Mouse (Mus musculus) heart, adult 2 months (tissue): ENCODE results near the gene Zfp367. TPM values are rescaled to one million over a fixed set of nuclear protein-coding genes. Genes with fewer than 3 reads are reported as not detected.
A peak's percentile ranks its signal among the peaks of the same experiment; 100 is the strongest.

Experiments used
- DNase-seq, 2 experiments: peaks; one replicate each; pipeline ENCODE4 v3.0.0; 2021
- H3K27ac ChIP-seq: fragments of 200-600 bp; 2 replicates; pipeline ENCODE4 v1.8.1; 2022
- H3K27me3 ChIP-seq: fragments of 200-500 bp; 2 replicates; pipeline ENCODE4 v1.6.1; 2012; ENCODE audit warnings: mild to moderate bottlenecking, low read length, inconsistent platforms, mixed read lengths; ENCODE audit not compliant: control insufficient read depth, insufficient read depth
- H3K36me3 ChIP-seq: fragments of 200-500 bp; 2 replicates; pipeline ENCODE4 v1.6.1; 2012; ENCODE audit warnings: low read length, inconsistent platforms; ENCODE audit not compliant: control insufficient read depth, insufficient read depth
- H3K4me1 ChIP-seq: fragments of 200-500 bp; 2 replicates; pipeline ENCODE4 v1.6.1; 2011; ENCODE audit warnings: low read length; ENCODE audit not compliant: control insufficient read depth, insufficient read depth
- H3K4me3 ChIP-seq: fragments of 200-600 bp; 2 replicates; pipeline ENCODE4 v1.8.1; 2022
- H3K79me2 ChIP-seq: fragments of 200-500 bp; replicated peaks from 2 replicates; pipeline ENCODE4 v1.6.1; 2012; ENCODE audit warnings: mild to moderate bottlenecking, inconsistent platforms, low read length, moderate library complexity, mixed read lengths; ENCODE audit not compliant: control insufficient read depth, insufficient read depth
- H3K9ac ChIP-seq: fragments of 200-500 bp; 2 replicates; pipeline ENCODE4 v1.6.1; 2012; ENCODE audit warnings: low read depth, mild to moderate bottlenecking, control low read depth, inconsistent platforms, low read length, mixed read lengths
- CTCF ChIP-seq: fragments of 200-600 bp; IDR thresholded peaks from 2 replicates; pipeline ENCODE4 v1.8.1; 2022; ENCODE audit warnings: antibody characterized with exemption, mild to moderate bottlenecking, moderate library complexity
- EP300 ChIP-seq: fragments of 200-500 bp; IDR thresholded peaks from 2 replicates; pipeline ENCODE4 v1.6.1; 2011; ENCODE audit warnings: low read depth, low read length, control low read depth; ENCODE audit not compliant: insufficient read depth
- POLR2A ChIP-seq: fragments of 200-500 bp; IDR thresholded peaks from 2 replicates; pipeline ENCODE4 v1.6.1; 2011; ENCODE audit warnings: mild to moderate bottlenecking, low read depth, low read length, control low read depth; ENCODE audit not compliant: insufficient read depth
- WGBS: fragments of 180-500 bp; shearing (Covaris S2); methylation state at CpG from one replicate; pipeline ENCODE4 v1.1.7; 2018; 5-methylcytosine and 5-hydroxymethylcytosine counted together
- intact Hi-C: fragments of 180-260 bp; cut with DNase I; formaldehyde crosslinking; loops from one replicate; pipeline ENCODE4 v1.15.1; 2025
- long read RNA-seq: library from polyadenylated mRNA; stranded (forward); transcript quantifications from one replicate; pipeline ENCODE4 v2.0.0, GENCODE M21; 2021
- polyA plus RNA-seq: library from polyadenylated mRNA; depleted of rRNA; stranded (reverse); fragments of >200 nt; gene quantifications from 2 replicates; pipeline ENCODE4 v1.2.3, GENCODE M21; 2012; rRNA removed
- total RNA-seq, 2 experiments: library from RNA; stranded (reverse); gene quantifications; 2 replicates each; pipeline ENCODE4 v1.2.3; 2021

The Zfp367 gene
- total RNA-seq: 10 to 100 TPM; 20.9 to 23.0 TPM
- 14.4 and 27.1 TPM in 2 replicates for polyA plus RNA-seq
- long read RNA-seq, transcript Zfp367-204 (5 exons, 641 nt): major isoform, 5 of 10 reads
- long read RNA-seq, partial matches to known transcripts: 0 of 10 reads
- long read RNA-seq, other reads (novel, unspliced or antisense): 4 of 10 reads

- peak within 1 kb of the TSS; percentile 75 for H3K27ac ChIP-seq
- DNase-seq: peak; percentile 97 to 99
- no peaks in the 10 kb centered on the region; the same call in none of the 2 replicates for H3K36me3 ChIP-seq
- WGBS: under 1% methylated on average over 56 of the region's 56 CpGs
- peak within 1 kb of the TSS; percentile 58 for H3K9ac ChIP-seq
- TF ChIP-seq POLR2A (no peak), CTCF (no peak), EP300 (no peak)
- intact Hi-C loops: loop anchor here (1.0 to 10.0 kb wide), 3 partner anchors 8 to 1188 kb away; partner anchors contain the start of genes 2010111I01Rik, Ercc6l2 and Habp4
- peak within 1 kb of the TSS; percentile 90 for H3K4me3 ChIP-seq
- no peaks in the 10 kb centered on the region for H3K79me2 ChIP-seq
- no peaks in the 10 kb centered on the region; the same call in 1 of the 2 replicates for H3K4me1 ChIP-seq
- H3K27me3 ChIP-seq: no peaks in the 10 kb centered on the region
These were observed at the start of gene Zfp367 for GRCm38 (mm10) chr13:64153083-64153682. TSS of gene Zfp367 (minus strand) at chr13:64153202.

- Histone ChIP-seq H3K4me1 (no peaks in the 10 kb centered on the region), H3K27me3 (no peaks in the 10 kb centered on the region), H3K9ac (no peak overlapping the region), H3K36me3 (no peaks in the 10 kb centered on the region), H3K4me3 (no peak overlapping the region), H3K27ac (no peak overlapping the region), H3K79me2 (no peaks in the 10 kb centered on the region)
- 90% methylated on average over 4 of the region's 4 CpGs for WGBS
- intact Hi-C loops: no loop called here
- no peak for DNase-seq
- no peak for TF ChIP-seq CTCF
- no peak for TF ChIP-seq POLR2A
- TF ChIP-seq EP300: no peak
These were observed 47.9 kb upstream of the Zfp367 start for GRCm38 (mm10) chr13:64200911-64201310.

- Histone ChIP-seq H3K9ac (no peak overlapping the region), H3K27me3 (no peaks in the 10 kb centered on the region), H3K79me2 (no peaks in the 10 kb centered on the region), H3K27ac (no peak overlapping the region), H3K36me3 (no peaks in the 10 kb centered on the region), H3K4me3 (no peak overlapping the region), H3K4me1 (no peaks in the 10 kb centered on the region)
- intact Hi-C loops: no loop called here
- no peak for TF ChIP-seq POLR2A
- TF ChIP-seq EP300: no peak
- TF ChIP-seq CTCF: no peak
- 94% methylated on average over 4 of the region's 4 CpGs for WGBS
- DNase-seq: no peak
These were observed 45.3 kb upstream of the Zfp367 start for GRCm38 (mm10) chr13:64198310-64198709.

GRCm38 (mm10) chr13:64197899-64198298, 44.9 kb upstream of the Zfp367 start:
- 80% methylated on average over 6 of the region's 6 CpGs for WGBS
- intact Hi-C loops: no loop called here

GRCm38 (mm10) chr13:64187065-64187464, 34.1 kb upstream of the Zfp367 start:
- H3K27ac ChIP-seq: no peak overlapping the region
- TF ChIP-seq POLR2A (no peak), EP300 (no peak), CTCF (no peak)
- intact Hi-C loops: no loop called here
- H3K9ac ChIP-seq: no peak overlapping the region
- no peaks in the 10 kb centered on the region for H3K36me3 ChIP-seq
- H3K4me3 ChIP-seq: no peak overlapping the region
- no peaks in the 10 kb centered on the region for H3K79me2 ChIP-seq
- H3K27me3 ChIP-seq: no peaks in the 10 kb centered on the region
- no peaks in the 10 kb centered on the region for H3K4me1 ChIP-seq
- no peak for DNase-seq

More at GRCm38 (mm10) chr13:64197899-64198298, 44.9 kb upstream of the Zfp367 start:
- H3K4me1 ChIP-seq: no peaks in the 10 kb centered on the region
- H3K79me2 ChIP-seq: no peaks in the 10 kb centered on the region
- DNase-seq: no peak
- H3K27me3 ChIP-seq: no peaks in the 10 kb centered on the region
- H3K4me3 ChIP-seq: no peak overlapping the region
- TF ChIP-seq EP300: no peak
- TF ChIP-seq POLR2A: no peak
- no peak for TF ChIP-seq CTCF
- H3K9ac ChIP-seq: no peak overlapping the region
- no peaks in the 10 kb centered on the region for H3K36me3 ChIP-seq
- no peak overlapping the region for H3K27ac ChIP-seq

GRCm38 (mm10) chr13:64186516-64186915, 33.5 kb upstream of the Zfp367 start:
- WGBS: 89% methylated on average over 4 of the region's 4 CpGs
- Histone ChIP-seq H3K27me3 (no peaks in the 10 kb centered on the region), H3K9ac (no peak overlapping the region), H3K4me1 (no peaks in the 10 kb centered on the region), H3K27ac (no peak overlapping the region), H3K79me2 (no peaks in the 10 kb centered on the region), H3K4me3 (no peak overlapping the region), H3K36me3 (no peaks in the 10 kb centered on the region)
- no peak for DNase-seq
- intact Hi-C loops: no loop called here
- TF ChIP-seq EP300 (no peak), CTCF (no peak), POLR2A (no peak)
